Mouse (Mus musculus) cerebellum, adult 9-11 months (tissue): ENCODE data around the gene Bcl3.
"Not testable (repeated sequence)": the region's sequence is repeated elsewhere in the genome, so short reads cannot be mapped to it uniquely, and the experiment has no call there.

Experiments used
- DNase-seq: peaks from one replicate; pipeline ENCODE4 v3.0.0; 2022

Gene Bcl3

GRCm38 (mm10) chr7:19800764-19801163, 21.8 kb downstream of the Bcl3 start:
- no peak for DNase-seq

DNA sequence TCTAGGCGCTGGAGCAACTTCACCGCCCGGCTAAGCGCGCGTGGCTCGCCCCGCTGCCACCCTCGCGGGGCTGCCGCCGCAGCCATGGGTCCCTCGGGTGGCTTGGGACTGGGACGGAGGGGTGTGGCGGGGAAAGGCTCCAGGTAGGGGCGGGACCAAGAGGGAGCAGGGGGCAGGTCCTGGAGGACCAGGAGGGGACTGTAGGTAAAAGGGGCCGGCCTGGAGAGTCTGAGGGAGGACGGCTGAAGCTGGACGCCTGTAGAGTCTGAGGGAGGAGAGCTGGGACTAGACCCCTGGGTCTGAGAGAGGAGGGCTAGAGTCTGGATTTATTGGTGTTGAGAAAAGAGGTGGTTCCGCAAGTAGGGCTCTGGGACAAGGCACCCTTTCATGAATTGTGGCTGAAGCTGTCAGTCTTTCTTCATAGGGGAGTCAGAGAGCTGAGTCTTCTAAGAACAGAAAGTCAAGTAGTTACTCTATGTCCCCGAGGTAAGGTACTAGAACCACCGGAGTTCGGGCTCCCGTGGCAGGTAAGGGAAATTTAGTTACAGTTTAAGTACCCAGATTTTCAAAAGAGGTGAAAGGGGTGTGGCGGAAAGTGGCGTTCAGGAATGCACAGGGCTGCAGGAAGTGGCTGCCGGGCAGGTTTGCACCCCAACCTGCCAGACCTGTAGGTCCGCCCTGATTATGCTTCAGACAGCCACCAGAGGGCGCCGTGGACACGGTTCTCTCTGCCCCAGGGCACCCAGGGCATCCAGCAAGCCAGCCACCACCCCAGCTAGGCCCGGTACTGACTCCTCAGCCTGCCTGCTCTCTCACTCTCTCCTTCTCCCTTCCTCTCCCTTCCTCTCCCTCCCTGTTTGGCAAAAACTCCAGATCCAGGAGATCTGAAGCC, 25.6 kb downstream of the Bcl3 start, which contains the start of gene Cblc:
Cblc (minus strand) TSS at position 113 of the 892 bp plus-strand sequence.
- peak; percentile 26 for DNase-seq

GRCm38 (mm10) chr7:19796254-19796653, 26.3 kb downstream of the Bcl3 start:
- no peak for DNase-seq

DNA sequence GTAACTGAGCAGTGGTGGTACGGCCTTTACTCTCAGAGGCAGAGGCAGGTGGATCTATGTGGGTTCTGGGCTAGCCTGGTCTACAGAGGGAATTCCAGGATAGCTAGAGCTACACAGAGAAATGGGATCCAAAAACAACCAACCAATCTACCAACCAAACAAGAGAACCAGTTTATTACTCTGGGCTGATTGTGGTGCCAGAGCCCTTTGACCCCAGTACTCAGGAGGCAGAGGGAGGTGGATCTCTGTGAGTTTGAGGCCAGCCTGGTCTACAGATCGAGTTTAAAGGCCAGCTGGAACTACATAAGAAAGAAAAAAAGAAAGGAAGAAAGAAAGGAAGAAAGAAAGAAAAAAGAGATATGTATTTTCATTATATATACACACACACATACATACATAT, 27.3 kb downstream of the Bcl3 start:
- DNase-seq: no peak

DNA sequence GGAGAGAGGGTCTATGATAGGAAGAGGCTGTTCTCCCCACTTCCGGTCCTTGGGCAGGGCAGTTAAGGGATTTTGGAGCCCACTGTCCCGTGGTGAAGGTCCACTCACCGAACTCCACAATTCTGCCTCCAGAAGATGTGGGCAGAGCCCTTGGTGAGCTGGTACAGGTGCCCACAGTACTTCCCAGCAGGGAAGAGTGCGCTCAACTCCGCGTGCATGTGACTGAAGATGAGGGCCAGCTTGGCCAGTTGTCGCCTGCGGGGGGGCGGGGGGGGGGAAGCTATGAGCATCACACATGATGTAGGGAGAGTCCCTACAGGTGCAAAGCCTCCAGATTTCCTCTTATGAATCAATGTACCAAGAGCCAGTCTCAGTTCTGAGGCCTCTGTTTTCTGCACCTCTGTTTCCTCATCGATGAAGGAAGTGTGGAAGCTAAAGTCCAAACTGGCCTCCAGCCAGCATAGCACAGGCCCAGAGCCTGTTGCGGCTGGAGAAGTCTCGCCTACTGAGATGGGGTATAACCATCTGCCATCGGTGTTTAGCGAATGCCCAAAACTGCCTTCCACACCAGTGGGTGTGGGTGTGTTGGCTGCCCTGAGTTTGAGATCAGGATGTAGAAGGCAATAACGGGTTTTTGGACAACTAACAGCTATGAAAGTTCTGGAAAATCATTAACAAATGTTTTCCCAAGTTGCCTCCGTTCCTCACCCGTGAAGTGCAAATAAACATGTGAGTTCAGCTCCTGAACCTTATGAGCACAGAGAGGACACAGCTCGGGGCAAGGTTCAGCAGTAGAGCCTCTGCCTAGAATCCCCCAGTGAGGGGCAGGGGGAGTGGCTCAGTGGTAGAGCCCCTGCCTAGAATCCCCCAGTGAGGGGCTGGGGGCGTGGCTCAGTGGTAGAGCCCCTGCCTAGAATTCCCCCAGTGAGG, 29.6 kb downstream of the Bcl3 start:
- DNase-seq: no peak

GRCm38 (mm10) chr7:19791504-19791903, 31.1 kb downstream of the Bcl3 start:
- DNase-seq: not testable (repeated sequence)

DNA sequence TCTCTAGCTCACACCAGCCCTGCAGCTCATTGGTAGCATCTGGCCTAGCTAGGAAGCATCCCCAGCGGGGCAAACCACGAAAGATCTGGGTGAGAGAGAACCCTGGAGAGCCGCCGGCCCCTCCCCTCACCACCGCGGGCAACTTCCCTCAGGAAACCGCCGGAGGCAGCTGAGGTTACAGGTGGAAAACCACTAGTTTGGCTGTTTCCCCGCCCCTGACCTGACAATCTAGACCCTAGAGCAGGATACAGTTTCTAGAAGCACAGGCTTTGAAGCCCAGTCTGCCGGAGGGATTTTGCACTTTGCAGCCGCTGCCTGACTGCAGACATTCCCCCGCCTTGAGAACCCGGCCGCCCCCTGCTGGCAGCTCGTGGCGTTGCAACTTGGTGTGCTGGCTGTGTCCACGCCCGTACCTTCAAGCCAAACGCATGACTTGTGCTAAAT, 32.6 kb downstream of the Bcl3 start:
- DNase-seq: peak; percentile 64

GRCm38 (mm10) chr7:19785874-19786458, 36.6 kb downstream of the Bcl3 start:
- DNase-seq: no peak

DNA sequence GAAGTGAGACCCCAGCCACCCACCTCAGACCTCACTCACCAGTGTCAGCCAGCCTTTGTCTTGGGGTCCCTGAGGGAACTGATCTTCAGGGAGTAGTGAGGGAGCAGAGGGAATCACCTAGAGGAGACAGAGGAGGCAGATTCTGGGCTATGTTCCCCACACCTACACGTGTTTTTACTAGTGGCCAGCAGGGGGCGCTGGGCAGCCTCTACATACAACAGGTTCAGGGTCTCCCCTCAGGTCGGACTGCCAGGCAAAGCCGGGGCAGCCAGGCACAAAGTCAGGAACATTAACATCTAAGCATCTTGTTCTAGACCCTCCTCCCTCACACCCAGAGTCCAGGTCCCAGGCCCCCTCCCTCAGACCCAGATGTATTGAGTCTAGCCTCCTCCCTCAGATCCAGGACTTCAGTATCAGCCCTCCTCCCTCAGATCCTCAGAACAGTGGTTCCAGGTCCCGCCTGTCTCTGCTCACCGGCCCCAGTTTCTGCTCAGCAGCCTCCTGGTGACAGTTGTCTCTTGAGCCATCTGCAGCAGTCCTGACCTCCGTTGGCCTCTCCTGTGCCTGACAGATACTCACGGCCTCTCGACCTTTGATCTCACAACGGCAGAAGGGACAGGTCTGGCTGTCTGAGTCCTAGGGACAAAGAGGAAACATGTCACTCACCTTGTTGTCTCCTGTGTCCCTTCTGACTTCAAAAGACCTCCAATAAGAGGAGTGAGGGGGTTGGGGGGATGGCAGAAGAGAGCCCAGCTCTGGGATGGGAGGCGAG, 37.6 kb downstream of the Bcl3 start:
- DNase-seq: no peak

DNA sequence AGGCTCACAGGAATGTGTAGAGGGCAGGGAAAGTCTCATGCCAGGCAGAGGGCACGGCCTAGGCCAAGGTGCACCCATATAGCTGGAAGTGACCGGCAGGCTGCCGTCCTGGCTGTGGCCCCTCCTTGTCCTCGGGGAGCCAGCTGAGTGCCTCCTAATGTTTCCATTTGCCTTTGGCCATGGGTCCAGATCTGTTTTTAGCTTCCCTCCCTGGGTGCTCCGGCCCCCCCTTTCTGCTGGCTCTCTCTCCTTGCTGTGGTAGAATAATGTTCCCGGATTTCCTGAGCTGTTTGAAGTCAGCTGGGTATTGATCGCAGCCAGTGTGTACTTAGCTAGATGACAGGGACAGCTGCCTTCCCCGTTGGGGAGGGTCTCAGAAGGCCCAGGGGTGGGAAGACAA, 38.9 kb downstream of the Bcl3 start:
- DNase-seq: no peak

DNA sequence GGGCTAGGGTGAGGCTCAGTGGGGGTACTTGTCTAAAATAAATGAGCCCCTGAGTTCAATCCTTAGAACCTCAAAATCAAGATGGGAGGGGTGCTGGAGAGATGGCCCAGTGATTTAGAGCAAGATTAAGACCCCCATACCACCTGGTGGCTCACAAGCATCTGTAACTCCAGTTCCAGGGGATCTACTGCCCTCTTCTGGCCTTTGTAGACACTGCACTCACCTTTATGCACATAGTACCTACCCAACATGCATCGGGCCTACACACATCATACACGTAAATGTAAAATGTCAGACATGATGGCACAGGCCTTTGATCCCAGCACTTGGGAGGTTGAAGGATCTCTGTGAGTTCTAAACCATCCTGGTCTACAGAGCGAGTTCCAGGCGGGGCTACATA, 39.9 kb downstream of the Bcl3 start:
- no peak for DNase-seq

DNA sequence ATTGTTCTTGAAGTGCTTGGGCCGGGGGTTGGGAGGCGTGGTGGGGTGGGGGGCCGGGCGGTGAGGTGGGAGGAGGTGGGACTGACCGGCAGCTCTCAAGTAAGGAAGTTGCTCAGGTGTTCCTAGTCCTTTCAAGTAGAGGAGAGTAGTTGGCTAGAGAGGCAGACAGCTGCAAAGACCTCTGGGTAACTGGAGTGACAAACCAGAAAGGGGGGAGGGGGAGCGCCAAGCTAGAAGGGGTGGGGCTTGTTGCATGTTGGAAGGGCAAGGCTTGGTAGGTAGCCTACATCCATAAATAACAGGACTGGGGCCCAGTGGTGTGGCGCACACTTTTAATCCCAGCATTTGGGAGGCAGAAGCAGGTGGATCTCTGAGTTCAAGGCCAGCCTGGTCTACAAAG, 40.8 kb downstream of the Bcl3 start:
- DNase-seq: no peak

DNA sequence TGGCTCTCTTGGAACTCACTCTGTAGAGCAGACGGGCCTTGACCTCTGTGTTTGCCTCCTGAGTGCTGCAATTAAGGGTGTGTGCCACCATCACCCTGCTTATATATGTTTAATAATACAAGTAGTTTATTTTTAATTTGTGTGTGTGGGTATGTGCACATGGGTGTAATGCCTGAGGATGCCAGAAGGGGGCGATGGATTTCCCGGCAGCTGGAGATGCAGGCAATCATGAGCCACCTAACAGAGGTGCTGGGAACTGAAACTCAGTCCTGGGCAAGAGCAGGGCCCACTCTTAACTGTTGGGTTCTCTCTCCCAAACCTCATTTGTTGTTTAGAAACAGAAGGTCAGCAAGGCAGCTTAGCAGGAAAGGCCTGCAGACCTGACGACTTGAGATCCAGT, 42.7 kb downstream of the Bcl3 start:
- no peak for DNase-seq

- no peak for DNase-seq
These were observed 43.9 kb downstream of the Bcl3 start for GRCm38 (mm10) chr7:19778645-19779044.

DNA sequence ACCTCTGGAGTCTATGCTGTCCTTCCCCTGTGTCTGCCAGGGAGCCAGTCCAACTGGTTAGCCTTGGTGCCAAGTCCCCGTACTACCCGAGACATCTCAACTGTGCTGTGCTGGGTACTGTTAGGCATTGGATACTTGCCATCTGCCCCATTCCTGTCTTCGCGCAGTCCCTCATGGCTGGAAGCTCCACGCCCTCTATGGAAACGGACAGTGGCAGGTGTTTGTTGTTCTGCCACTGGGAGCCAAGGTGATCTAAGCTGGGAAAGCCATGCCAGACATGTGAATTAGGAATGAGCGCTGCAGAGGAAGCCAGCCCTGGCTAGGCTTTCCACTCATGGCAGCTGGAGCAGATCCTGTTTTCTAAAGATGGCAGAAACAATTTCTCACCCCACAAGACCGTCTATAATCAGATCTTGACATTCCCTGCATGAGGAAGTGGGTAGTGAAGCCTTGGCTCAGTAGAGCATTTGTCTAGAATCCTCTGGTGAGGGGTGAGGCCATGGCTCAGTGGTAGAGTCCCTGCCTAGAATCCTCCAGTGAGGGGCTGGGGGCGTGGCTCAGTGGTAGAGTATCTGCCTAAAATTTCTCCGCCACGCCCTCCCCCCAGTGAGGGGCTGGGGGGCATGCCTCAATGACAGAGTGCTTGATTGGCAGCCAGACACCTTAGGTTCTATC, 45.4 kb downstream of the Bcl3 start:
- no peak for DNase-seq

GRCm38 (mm10) chr7:19771682-19772081, 50.9 kb downstream of the Bcl3 start:
- no peak for DNase-seq

DNA sequence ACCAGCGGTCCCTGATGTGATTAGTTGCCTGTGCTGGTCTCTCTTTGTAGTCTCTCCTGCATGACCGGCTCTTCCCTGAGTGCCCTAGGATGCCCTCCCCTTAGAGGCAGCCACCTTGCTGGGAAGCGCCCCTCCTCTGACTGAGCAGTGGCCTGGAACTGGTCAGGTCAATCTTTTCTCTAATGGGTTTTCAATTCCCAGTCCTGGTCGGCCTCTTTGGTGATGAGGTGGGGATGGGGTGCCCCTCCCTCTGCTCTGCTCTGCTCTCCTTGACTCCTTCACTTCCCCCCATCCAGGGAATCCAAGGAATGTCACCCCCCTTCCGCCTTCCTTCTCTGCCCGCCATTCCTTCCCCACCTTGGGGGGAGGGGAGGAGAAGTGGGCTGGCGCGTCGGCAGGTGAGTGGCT, 51.6 kb downstream of the Bcl3 start, which contains the start of gene Bcam:
Bcam (minus strand) TSS at position 33 of the 408 bp plus-strand sequence.
- no peak for DNase-seq

- DNase-seq: no peak
These were observed 52.2 kb downstream of the Bcl3 start for GRCm38 (mm10) chr7:19770375-19770754.

DNA sequence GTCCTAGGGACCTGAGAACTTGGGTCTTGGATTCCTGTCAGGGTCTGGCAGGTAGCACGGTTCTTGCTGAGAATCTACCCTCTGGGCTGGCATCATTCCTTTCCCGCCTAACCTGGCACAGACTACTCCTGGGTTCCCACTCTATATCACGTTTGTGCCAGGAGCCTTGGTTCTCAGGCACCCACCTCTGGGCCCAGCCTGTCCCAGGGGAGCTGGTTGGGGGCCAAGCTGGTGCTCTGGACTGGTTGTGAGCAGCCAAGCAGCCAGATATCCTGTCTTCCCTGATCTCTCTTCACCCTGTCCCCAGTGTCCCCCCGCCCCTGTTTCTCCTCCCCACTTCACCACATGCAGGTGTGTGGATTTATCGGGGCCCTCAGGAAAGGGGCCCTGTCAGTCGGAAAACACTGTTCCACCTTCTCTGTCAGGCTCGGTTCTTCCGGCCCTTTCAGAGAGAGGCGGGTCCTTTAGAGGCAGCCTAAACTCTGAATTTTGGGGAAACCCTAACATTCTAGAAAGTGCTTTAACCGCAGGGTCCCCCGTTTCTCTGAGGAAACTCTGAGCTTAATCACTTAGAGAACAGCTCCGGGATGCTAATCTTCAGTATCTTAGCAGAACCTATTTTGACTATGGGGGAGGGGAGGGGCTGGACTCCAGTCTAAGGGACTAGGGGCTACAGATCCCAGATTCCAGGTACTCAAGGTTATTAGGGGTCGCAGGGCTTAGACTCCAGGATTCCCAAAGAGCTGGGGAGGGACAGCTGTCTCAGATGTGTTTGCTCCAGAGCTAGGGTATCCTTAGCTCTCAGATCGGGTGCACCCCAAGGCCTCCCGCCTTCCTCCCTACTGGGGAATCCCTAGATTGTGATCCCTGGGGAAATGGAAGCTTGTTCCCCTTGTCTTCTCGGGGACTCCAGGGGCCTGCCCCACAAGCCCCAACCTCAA, 52.9 kb downstream of the Bcl3 start:
- no peak for DNase-seq

DNA sequence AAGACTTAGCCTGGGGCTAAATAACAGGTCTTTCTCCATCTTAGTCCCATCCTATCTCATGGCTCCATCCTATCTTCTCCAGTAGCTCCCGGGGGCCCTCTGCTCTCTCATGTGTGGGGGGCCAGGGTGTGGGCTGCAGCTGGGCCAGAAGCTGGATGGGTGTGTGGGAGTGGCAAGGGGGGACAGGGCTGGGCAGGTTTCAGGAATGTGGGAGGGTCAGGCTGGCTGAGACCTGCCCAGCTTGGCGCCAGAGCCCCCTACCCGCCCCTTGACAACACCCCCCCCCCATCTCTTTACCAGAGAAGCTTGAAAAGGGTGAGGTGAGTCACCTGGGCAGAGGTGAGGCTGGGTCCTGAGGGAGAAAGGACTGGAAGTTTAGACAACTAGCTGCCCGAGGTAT, 53.6 kb downstream of the Bcl3 start:
- DNase-seq: no peak

DNA sequence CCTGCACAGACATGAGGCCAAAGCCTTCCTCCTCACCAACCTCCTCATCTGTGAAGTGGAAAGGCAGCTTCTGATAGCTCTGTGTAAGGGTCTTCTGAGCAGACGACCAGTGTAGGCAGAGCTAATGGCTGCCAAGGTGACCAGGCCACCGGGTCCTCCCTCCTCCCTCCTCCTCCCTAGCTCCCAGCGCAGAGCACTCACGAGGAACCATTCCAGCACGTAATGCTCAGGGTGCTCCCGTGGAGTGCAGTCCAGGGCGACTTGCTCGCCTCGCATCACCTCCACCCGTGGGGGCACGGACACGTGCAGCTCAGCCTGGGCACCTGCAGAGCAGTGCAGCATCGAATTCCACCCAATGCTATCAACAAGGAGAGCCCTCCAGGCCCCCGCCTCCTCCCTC, 54.3 kb downstream of the Bcl3 start:
- no peak for DNase-seq
